Mouse (Mus musculus) hindlimb bud, embryonic 11.5 days (tissue): Measurements from ENCODE around the gene Clstn2.

Experiments used
- DNase-seq: peaks from one replicate; pipeline ENCODE4 v3.0.0-alpha.2; 2012; ENCODE audit warnings: low read depth, low spot score; ENCODE audit errors: extremely low spot score

Gene Clstn2

GRCm38 (mm10) chr9:97695278-97695677 is 337.7 kb downstream of the Clstn2 start:
- DNase-seq, result no peak

DNA sequence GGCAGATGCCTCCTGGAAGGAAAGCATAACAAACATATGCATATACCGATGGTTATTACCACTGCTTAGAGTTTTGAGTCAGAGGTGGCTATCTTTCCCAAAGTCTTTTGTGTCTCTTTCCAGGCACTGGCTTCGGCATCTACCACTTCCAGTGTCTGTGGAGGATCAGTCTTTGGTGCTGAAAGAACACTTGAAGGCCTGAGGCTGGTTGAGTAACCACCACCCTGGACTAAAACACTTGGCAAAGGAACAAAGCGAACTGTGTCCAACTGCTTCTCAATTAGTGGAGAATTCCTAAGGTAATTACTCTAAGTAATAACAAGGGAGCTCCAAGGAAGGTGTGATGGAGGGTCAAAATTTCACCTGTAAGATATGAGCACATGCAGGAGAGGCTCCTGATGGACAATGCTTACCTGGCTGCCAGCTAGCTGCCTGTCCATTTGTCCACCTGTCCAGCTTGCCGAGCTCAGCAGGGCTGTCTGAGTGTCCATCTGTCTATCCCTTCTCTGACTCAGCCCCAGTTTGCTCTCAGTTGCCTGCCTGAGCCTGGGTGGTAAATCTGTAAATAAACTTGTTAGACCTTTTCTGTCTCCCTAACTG is 346.1 kb downstream of the Clstn2 start:
- DNase-seq, result no peak

GRCm38 (mm10) chr9:97685664-97686063 is 347.3 kb downstream of the Clstn2 start:
- DNase-seq, result no peak

DNA sequence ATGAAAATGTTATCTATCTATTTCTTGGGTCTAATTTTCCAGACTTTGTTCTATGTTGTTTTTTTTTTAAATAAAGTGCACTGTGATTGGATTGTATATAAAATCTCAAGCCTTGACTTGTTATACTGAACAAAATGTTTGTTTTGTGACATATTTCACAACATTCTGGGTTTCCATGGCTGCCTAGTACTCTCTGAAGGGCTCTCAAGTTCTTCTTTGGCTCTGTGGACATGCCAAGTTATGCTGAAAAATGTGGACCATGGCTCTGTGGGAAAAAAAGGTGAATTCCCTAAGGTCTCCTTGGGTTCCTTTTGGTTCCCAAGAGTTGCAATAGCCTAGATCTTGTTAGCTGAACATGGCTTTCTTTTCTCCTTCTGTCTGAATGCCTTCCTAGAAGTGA is 353.1 kb downstream of the Clstn2 start:
- no peak for DNase-seq

DNA sequence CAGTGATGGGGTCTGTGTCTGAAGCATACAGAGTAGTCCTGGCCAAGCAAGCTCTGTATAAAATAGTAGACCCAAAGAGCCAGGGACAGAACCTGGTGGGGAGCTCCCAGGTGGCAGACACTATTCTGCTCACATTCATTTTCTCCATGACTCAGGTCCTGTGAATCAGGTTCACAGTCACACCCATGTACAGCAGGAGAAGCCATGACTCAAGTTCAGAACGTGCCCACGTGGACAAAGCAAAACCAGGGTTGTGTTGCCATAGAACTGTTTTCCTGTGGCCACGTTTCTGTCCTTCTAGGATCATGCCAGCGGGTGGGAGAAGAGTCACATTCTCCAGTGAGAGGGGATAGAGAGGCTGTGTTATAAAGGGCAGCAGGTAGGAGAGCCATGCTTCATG is 353.9 kb downstream of the Clstn2 start:
- no peak for DNase-seq

DNA sequence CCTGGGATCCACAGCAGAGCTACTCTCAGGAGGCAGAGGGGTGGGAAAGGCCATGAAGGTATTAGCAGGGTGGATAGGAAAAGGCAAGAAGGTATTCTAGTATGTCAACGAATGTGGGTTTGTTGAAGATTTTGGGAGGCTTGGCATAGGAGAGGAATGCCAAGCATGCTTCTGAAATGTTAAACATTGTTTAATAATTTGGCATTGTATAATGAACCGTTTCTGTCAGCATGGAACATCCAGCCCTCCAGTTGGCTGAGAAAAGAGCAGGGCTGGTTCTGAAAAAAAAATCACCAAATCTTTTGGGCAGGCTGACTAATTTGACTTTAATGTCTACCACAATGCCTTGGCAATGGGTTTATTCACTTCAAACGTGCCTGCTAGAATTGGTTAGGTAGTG is 355.9 kb downstream of the Clstn2 start:
- DNase-seq, result no peak

DNA sequence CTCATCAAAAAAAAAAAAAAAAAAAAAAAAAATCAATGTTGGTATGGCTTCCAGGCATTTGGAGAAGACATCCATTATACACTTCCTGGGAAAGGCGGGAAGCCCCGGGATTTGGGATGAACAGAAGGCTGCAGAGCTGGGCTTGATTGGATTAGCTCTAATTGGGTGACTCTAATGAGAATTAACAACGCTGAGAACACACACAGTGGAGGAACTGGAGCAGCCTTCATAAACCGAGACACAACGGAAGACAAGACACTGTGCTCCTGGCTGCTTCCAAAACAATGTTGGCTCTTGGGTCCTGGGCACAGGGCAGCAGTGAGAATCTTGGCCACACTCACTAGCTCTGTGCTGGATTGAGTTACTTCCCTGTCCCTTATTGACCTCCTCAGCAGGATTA is 360.3 kb downstream of the Clstn2 start:
- DNase-seq, result no peak

- DNase-seq, result peak; percentile 33
Measured at GRCm38 (mm10) chr9:97672224-97672623, 360.8 kb downstream of the Clstn2 start.

DNA sequence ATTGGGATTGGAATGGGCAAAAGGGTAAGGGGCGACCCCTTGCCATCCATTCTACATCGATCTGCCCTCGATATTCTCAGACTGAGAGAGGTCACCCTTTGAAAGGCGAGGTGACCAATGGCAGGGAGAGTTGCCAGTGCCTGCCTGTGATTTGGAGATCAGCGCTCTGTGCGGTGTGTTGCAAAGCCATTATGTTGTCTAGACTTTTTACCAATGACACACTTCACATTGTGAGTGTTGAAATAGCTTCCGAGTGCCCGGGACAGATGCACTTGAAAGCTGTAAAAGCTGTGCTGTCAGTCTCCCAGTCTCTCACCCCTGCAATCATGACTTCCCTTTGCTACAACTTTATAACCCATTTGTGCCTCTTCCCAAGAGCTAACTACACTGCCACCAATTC is 362.3 kb downstream of the Clstn2 start:
- no peak for DNase-seq

DNA sequence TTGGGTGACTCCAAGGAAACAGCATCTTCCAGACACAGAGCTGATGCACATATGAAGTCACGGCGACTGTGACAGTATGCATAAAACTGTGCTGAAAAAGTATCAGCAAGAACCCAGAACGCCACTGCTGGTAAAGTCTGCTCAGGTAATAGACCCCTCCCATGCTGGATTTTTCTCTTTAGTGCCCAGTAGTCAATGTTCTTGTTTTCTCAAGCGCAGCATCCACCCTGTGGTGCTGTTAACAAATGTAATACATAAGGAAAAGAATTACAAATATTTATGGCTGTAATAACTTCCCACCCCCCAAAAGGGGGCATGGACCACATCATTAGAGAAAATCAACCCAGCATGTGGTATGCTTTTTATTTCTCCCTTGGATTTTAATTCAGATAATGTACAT is 372.0 kb downstream of the Clstn2 start:
- no peak for DNase-seq

GRCm38 (mm10) chr9:97658736-97659135 is 374.2 kb downstream of the Clstn2 start:
- DNase-seq, result no peak

DNA sequence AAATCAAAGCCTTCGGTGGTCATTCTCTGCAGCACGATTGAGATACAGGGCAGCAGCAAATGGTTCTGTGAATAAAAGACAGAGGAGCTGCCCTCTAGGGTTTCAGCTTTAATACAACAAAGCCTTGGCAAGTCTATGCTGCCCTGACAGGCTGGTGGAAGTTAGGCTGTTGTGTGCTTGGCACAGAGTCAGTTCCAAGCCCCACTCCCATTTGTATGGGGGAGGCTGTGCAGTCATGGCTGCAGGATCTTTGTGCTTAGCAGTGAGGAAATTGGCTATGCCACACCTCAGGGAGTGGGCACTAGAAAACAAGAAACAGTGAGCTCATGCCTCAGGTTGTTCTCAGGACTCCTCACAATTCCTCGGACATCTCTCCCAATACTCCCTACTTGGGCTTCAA is 384.6 kb downstream of the Clstn2 start:
- no peak for DNase-seq

- no peak for DNase-seq
Measured at GRCm38 (mm10) chr9:97645746-97646145, 387.2 kb downstream of the Clstn2 start.

DNA sequence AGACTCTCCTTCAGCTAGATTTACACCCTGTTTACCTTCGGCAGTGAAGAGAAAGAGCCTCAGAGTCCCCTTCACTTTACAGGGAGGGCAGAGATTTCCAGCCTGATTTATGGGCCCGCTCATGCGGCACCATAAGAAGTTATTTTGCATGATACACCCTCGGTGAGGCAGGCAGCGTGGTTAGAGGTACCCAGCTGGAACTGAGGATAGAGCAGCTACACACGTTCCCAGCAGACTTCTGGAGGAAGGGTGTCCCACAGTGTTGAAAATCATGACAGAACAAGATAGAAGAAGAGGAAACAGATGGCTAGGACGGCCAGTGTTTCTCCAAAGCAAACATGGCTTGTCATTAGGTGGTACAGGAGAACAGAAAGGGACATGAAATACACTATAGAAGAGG is 390.6 kb downstream of the Clstn2 start:
- no peak for DNase-seq

GRCm38 (mm10) chr9:97639967-97640549 is 392.9 kb downstream of the Clstn2 start:
- no peak for DNase-seq

GRCm38 (mm10) chr9:97638683-97639354 is 394.2 kb downstream of the Clstn2 start:
- DNase-seq, result no peak

- no peak for DNase-seq
Measured at GRCm38 (mm10) chr9:97635351-97635750, 397.6 kb downstream of the Clstn2 start.

GRCm38 (mm10) chr9:97634831-97635230 is 398.1 kb downstream of the Clstn2 start:
- DNase-seq, result no peak

- no peak for DNase-seq
Measured at GRCm38 (mm10) chr9:97629180-97629579, 403.8 kb downstream of the Clstn2 start.

DNA sequence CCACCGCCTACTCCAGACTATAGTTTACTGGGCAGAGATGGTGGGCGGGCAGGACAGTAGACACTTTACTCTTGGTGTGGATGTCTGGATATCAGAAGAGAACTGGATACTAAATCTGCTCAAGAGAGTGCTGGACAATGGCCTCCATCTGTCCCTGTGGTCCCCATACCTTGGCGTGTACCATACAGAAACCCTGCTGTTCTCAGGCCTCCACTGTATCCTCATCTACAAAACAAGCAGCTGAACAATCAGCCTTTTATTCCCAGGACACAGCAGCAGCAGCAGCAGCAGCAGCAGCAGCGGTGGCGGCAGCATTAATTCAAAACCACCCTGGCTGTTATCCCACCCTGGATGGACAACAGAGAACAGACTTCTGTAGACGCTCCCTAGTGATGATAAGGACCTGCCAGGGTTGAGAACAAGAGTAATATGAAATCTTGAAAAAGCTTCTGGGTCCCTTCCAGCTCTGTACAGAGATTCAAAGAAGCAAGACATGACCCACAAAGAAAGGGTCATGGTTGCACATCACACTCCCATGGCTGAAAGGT is 404.5 kb downstream of the Clstn2 start:
- no peak for DNase-seq

DNA sequence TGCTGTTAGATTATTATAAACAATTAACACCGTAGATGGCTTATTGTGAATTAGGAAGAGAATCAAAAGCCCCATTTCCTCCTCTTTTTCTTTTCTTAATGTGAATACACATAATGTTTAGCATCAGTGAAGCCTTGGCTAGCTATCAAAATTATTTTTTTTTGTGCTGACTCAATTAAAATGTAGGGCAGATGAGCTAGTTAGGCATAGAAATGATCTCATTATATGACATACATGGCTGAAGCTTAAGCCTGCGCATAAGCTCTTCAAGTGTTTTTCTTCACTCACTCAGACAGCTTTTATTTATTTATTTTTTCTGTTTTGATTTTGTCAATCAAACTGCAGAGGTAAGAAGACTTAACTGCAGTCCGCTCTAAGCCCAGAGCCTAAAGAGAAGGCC is 405.1 kb downstream of the Clstn2 start:
- DNase-seq, result no peak

DNA sequence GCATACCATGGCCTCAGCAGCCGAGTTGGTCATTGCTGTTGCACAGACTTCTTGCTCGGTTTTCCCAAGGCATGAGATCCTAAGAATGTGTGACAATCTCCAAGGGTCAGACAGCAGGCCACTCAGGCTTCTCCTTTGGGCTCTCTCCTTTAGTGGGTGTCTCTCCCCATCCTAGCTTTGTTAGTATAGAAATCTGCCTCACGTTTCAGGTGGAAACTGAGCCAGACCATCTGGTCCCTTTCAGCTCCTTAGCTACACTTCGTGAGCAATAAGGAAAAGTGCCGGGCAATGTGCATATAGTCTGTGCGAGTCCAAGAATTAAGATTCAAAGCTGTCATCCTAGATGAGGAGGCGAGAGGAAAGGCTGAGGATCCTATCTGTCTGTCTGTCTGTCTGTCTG is 422.4 kb downstream of the Clstn2 start:
- no peak for DNase-seq
